Mouse (Mus musculus) hindlimb bud, embryonic 11.5 days (tissue): ENCODE data around the gene Zmynd15.

ENCODE experiments used
- DNase-seq: peaks from one replicate; pipeline ENCODE4 v3.0.0-alpha.2; 2012; ENCODE audit warnings: low read depth, low spot score; ENCODE audit errors: extremely low spot score

The Zmynd15 gene

GRCm38 (mm10) chr11:70502018-70502417 lies 42.8 kb downstream of the Zmynd15 start:
- DNase-seq, result no peak

DNA sequence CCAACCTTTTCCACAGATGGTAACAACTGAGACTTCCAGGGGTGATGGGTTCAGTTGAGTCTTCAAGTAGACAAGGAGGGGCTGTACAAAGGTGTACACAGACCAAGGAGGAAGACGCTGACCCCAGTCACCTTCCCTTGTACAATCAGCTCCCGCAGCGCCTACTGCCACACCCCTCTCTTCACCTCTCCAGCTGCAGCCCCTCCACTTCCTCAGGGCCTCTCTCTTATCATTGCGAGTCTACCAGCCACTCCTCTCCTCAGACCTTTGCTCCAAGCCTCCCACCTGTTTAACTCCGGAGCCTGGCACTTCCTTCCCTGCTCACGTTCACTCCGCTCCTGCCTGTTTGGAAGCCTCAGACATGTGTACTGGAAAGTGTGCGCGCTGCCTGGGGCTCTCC lies 45.7 kb downstream of the Zmynd15 start, which contains the start of gene Tm4sf5:
Tm4sf5 (plus strand) TSS at position 275 of the 400 bp plus-strand sequence.
- DNase-seq, result no peak

- no peak for DNase-seq
Observed at GRCm38 (mm10) chr11:70506385-70506784, 47.2 kb downstream of the Zmynd15 start.

GRCm38 (mm10) chr11:70506962-70507515 lies 47.8 kb downstream of the Zmynd15 start:
- no peak for DNase-seq

GRCm38 (mm10) chr11:70509753-70510564 lies 50.7 kb downstream of the Zmynd15 start:
- DNase-seq, result no peak

- DNase-seq, result no peak
Observed at GRCm38 (mm10) chr11:70511242-70511641, 52.0 kb downstream of the Zmynd15 start.

DNA sequence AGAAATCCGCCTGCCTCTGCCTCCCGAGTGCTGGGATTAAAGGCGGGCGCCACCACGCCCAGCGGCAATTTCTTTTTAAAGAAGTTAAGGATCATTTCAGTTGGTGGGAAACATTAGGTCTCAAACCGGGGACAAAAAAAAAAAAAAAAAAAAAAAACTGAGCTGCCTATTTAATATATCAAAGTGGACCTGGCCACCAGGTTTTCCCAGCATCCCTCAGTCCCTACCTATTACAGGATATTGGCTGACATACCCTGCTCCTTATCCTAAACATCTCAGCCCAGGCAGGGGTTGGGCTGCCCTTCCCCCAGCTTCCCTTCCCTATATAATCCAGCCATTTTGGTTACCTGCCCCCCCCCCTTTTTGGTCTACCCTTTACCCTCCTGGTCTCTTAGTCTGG lies 52.6 kb downstream of the Zmynd15 start:
- no peak for DNase-seq

DNA sequence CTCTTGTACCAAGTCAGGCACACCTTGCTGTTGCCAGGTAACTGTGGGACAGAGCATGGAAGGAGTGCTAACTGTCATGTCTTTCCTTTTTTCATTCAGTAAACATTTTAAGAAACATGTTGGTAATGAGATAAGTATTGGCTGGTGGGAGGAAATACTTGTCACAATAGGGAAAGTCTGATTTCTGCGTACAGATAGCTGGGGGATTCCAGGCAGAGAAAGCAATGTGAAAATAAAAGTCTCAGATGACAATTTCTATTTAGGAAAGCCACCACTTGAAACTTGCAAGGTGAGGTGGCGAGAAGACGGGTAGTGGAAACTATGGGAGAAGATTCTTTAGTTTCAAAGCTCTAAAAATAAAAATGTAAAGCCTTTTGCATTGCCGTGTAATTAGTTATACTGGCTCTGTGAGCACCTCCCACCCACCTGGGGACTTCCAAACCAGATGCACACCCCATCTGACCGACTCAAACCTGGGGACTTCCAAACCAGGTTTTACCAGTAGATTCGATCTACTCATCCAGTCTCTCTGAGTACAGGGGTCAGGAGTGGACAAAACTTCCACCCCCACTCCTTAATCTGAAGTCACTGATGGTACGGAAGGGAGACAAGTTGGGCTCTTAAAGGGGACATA lies 53.6 kb downstream of the Zmynd15 start:
- DNase-seq, result no peak

GRCm38 (mm10) chr11:70513520-70513919 lies 54.3 kb downstream of the Zmynd15 start:
- DNase-seq, result no peak

DNA sequence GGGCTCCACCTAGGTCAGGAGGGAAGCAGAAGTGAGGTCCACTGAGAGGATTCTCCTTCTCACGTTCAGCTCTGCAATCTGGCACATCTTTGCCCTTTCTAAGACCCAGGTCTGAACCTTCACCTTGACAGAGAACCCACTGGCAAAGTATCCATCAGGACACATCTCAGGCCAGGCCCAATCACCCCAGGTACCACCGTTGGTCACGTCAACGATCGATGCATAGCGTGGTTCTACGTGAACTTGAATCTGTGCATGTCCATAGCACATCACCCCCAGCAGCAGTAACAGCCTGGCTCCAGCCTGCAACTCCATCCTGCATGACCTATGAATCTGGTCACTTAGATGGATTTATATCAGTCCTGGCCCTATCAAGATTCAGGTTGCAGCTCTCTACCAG lies 55.1 kb downstream of the Zmynd15 start, which contains the start of gene Vmo1:
Vmo1 (minus strand) TSS at position 329 of the 400 bp plus-strand sequence.
- no peak for DNase-seq
